Mouse (Mus musculus): ENCODE results near the gene 4930415O20Rik.
"Not testable (repeated sequence)": the region's sequence is repeated elsewhere in the genome, so short reads cannot be mapped to it uniquely, and the experiment has no call there.

4930415O20Rik gene

DNA sequence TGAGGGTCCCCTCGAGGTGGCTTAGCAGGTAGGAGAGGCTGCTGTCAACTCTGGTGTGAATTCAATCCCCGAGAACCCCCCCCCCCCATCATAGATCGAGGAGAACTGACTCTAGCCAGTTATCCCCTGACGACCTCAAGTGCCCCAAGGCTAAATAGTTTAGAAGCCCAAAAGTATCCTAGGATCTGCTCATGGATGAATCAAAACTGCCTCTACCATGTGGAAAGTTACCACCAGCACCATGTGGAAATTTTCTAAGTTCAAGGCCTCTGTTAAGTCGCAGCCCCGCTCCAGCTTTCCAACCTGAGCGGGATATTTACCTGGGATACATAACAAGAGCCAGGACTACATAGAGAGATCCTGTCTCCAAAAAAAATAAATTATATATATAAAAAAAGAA is 1.6 kb upstream of the 4930415O20Rik start:
- no peak for DNase-seq

DNA sequence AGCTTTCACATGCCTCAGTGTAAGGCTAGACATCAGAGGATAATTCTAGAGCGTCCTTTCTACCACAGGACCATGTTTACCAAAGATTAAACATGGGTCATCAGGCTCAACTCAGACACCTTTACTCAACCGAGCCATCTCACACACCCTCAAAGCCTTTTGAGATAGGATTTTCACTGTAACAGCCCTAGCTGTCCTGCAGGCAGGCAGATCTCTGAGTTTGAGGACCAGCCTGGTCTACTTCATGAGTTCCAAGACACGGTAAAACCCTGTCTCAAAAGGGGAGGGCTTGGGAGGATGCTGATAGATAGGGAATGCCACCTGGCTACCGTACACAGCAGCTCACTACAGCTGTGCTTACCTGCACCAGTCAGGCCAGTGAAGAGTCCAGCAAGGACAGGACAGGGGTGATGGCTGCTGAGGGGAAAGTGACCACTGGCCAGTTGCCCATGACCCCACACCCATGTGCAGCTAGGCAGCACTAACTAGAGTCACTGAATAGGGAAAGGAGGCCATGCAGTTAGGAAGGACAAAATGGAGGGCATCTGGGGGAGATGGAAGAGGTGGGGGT is 924 bp upstream of the 4930415O20Rik start:
- peak; percentile 40 for DNase-seq

DNA sequence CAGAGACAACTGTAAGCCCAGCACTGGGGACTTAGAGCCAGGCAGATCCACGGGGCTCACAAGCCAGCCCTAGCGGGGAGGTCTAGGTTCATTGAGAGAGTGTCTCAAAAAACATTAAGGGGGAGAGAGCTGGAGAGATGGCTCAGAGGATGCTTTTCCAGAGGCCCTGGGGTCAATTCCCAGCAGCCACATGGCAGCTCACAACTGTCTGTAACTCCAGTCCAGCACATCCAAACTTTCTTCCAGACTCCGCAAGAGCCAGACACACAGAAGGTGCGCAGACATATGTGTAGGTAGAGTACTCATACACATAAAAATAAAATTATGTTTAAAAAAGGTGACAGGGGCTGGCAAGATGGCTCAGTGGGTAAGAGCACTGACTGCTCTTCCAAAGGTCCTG is 2.5 kb downstream of the 4930415O20Rik start:
- DNase-seq, result no peak

DNA sequence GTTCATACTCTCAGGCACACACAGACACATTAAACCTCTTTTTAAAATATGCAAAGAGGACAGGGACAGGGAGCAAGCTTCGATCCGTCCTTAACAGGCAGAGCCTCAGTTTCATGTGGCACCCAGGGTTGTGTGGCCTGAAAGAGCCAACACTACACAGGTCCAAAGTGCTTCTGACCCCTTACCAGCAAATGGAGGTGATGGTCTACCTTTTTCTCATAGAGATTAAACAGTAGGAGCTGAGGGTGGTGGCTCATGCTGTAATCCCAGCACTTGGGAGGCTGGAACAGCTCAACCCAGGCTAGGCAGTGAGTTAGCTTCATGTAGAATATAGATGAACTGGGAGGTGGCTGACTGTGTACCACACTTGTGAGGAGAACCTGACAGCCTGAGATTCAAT is 8.5 kb downstream of the 4930415O20Rik start:
- no peak for DNase-seq

DNA sequence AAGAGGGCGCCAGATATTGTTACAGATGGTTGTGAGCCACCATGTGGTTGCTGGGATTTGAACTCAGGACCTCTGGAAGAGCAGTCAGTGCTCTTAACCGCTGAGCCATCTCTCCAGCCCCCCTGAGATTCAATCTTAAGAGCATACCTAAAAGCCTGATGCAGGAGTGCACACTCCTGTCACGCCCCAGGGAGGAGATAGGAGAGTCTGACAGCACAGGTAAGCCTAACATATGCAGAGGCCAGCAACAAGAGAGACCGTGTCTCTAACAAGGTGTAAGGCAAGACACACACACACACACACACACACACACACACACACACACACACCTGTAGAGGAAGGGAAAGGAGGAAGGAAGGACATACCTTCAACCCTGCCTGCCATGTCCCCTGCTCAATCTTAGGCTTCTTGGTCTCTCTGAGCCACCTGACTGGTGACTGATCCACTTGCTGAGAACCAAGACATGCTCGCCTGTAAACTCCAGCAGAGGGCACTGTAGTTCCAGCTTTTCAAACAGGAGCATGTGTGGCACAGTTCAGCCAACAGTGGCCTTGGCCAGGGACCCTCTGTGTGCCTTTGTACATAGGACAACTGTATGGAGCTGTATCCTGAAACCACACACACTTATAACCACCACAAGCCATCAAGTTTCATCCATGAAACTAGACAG is 9.1 kb downstream of the 4930415O20Rik start:
- peak; percentile 79 for DNase-seq

DNA sequence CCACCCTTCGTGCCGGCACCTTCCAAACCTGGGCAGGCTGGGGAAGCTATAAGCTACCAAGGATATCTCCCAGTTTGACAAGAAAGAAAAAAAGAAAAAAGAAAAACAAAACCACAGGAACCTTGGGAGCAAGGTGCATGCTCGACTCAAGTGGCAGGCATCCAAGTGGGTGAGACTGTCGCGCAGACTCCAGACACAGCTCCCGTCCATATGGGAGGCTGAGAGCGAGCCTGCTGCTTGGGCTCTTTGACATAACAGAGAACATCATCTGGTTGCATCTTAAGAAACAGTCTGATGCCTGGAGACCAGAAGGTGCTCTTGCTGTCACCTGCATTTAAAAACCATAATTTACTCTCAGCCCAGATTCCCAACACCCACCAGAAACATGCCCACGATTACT is 11.6 kb downstream of the 4930415O20Rik start:
- peak; percentile 61 for DNase-seq

DNA sequence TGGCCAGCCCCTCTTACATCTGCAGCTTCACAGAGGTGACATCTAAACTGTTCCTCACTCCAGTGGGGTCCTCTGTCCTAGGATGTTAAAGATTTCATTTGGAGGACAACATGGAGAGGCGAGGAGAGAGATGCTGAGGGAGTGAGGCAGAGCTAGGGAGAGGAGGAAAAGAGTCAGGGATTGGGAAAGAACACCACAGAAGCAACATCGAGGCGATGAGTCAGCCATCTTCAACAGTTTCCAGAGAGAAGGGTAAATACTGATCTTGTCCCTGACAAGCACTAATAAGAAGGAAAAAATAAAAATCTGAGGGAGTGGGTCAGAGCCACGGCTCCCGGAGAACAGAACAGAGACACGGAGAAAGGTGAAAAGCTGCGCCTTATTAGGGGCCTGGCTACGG is 12.2 kb downstream of the 4930415O20Rik start:
- no peak for DNase-seq

DNA sequence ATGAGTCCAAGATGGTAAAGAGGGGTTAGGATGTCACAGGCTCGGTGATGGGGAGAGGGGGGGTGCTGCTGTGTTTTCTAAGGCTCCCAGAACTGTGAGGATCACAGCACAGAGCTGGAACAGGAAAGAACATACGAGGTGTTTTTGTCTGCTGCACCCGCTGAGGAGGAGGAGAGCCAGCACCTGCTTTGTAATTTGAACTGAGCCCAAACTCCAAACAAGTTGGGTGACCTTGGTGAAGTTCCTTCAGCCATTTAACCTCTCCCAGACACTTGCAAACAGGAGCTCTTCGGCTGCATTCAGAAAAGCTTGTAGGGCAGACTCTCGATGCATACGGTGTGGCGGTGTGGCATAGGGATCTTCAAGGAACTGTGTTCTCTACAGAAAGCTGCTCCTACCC is 14.6 kb downstream of the 4930415O20Rik start:
- DNase-seq, result peak; percentile 64

DNA sequence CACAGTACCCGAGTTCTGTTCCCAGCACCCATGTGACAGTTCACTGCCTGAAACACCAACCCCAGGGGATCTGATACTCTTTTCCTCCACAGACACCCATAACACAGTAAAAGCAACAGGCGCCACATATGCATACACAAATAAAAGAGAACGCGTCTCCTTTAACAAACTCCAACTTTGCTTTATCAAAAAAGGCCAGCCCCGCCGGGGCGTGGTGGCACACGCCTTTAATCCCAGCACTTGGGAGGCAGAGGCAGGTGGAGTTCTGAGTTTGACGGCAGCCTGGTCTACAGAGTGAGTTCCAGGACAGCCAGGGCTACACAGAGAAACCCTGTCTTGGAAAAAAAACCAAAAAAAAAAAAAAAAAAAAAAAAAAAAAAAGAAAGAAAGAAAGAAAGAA is 15.3 kb downstream of the 4930415O20Rik start:
- not testable (repeated sequence) for DNase-seq

DNA sequence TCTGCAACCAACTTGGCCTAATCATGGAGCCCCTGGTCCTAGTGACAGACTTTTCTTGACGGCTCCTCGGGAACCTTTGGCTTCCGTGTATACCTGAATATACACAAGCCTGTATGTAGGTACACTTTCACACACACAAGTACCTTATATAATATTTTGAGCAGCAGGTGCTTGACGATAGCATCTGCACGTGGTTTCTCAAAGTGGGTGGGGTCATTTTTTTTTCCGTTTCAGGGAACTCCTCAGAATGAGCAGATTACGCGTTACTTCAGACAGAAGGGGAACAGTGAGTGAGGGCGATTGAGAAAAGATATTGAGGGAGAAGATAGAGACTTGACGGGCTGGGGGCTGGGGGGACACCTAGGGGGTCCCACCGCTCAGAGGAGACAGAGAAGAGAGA is 16.9 kb downstream of the 4930415O20Rik start:
- DNase-seq, result no peak

DNA sequence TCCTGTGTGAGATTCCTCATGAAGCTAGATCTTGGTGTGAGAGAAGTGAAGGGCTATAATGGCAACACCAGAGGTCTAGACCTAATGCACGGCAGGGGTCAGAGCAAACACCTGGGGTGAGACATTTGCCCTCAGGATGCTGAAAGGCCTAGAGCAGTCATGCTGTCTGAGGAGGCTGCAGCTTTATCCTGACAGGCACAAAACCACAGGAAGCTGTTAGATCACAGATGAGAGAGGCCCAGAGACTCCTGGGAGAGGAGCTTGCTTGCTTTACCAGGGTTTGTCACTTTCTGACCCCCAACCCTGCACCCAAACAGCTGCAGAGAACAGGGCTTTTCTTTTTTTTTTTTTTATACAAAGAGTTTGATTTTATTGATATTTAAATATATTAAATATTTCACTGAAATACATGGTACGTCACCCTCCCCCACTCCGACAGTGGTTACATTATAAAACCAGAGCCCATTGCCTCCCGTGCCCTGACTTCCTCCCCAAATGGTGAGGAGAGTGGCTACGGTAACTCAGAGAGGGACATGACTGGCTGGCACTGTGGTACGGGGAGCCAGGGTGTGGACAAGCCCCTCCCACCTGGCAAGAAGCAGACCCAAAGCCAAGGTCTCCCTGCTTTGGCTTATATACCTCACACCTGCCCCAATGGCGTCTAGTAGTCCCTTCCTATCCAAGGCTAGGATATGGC is 19.0 kb downstream of the 4930415O20Rik start:
- DNase-seq, result no peak

DNA sequence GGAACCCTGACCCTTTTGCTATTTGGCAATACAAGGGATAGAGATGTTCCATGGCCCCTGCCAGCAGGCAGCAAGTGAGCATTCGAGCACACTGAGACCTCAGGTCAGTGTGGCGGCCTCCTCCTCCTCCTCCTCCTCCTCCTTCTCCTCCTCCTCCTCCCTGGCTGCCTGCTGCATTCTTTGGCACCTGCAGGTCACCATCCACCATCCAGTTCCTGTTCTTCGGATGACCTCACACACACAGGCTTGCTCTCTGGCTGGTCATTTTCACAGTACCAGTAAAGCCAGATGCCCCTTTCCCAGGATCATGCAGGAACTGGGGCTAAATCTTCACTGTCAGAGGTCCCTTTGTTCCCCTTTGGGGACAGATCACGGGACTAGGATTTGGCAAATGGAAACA is 20.6 kb downstream of the 4930415O20Rik start:
- DNase-seq, result no peak

DNA sequence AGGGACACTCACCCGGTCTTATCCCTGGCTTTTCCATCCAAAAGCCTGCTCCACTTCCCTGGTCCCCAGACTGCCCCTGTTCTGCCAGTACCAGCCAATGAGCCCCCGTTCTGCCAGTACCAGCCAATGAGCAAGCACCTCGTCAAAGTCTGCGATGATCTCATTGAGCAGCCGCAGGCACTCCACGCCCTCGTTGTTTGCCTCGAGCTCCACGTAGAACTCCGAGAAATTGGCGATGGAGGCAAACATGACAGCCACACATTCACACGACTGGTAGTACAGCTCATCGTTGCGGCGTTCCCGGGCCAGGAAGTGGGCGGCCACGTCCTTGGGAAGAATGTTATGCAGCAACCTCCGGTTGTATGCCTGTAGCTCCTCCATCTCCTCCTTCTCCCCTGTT is 23.4 kb downstream of the 4930415O20Rik start:
- no peak for DNase-seq

DNA sequence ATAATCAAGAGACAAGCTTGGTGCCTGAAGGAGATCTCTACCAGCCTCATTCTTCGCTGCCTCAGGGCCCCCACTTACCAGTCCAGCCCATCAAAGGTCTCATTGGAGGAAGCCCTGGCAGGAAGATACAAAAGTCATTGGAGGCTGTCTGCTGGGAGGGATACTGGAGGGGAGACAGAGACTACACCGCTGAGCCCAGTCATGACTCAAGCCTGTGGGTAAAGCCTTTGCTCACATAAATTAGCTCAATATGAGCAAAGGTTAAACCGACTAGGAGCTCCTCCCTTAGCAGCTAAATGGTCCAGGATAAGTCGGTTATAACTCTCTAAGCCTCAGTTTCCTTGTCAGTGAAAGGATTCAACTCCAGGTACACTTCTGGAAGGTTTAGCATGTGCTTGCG is 24.2 kb downstream of the 4930415O20Rik start:
- DNase-seq, result no peak

DNA sequence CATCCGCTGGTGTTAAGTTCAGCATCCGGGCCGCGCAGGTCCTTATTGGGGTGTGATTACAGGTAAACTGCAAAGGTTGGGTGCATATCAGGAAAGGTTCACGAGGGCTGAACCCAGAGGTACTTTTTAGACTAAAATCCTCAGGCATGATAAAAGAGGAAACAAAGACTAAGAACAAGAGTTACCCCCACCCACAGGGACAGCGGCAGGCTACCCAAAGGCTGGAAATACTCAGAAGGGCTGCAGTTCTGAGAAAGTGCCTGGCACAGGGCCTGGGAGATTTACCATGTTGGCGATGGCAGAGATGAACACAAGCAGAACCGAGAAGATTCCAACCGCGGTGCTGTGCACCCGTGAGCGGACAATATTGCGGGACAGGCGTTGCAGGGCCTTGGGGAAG is 25.8 kb downstream of the 4930415O20Rik start:
- no peak for DNase-seq

DNA sequence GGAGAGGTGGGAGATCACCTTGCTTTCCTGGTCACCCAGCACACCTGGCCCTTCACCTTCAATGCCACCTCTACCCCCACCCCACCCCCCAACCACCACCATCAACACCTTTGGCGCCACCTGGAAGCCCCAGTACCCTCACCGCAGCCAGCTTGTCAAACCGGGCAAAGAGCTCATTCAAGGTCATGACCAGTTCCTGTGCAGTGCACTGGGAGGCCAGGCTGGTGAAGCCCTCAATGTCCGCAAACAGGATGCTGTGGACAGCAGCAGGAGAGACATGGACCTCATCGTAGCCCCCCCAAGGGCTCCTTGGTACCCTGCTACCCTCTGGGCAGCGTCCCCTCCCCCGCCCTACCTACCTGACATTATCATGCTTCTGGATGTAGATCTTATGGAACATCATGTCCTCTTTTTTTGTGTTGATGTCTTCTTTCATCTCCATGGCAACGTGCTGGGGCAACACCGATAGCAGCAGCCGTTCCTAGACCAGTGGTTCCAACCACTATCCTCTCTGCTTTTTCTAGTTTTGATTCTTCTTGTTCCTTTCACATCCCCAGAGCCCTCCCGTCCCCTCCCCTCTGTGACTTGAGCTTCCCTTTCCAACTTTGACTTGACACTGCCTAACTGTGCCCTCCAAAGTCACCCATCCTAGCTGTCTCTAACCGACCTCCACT is 29.4 kb downstream of the 4930415O20Rik start:
- DNase-seq, result no peak

DNA sequence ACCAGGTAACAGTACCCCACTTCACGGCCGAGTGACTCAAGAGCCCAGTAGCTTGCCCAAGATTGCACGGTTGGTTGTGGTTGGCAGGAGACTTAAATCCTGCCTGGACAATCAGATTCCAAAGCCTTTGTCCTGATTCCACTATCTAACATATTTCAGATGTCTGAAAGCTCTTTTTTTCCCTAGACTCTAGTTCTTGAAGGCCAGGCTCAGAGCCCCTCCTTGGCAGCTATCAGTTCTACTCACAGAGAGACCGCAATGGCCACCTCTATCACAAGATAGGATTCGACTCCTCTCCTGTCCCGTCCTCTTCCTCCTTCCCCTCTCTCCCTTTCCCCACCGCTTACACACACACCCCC is 31.0 kb downstream of the 4930415O20Rik start:
- DNase-seq, result no peak

DNA sequence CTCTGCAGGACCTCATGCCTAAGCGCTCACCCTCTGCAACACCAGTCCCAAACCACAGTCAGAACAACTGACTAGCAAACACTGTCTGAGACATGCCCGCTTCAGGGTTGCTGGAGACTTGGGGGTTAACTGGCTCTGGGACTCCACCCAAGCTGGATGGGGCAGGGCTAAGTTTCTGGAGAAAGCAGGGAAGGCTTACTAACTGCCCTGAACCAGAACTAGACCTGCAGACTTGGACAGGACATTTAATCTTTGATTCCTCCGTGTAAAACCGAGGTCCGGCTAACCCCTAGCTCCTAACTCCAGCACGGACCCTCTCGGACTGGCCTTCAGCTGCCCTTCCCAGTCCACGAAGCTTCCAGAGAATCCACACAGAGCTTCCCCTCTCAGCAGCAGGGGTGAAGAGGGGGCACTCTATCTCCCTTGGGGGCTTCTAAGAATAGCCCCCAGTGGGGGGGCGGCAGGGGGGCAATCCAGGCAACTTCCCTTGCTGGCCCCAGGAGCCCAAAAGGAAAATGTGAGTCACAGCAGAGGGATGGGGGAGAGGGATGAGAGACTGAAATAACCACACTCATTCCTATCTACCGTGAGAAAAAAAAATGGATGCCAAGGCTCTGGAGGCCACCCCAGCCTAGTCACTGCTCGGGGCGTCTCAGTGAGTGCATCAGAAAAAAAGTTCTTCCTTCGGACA is 31.5 kb downstream of the 4930415O20Rik start:
- DNase-seq, result peak; percentile 53

DNA sequence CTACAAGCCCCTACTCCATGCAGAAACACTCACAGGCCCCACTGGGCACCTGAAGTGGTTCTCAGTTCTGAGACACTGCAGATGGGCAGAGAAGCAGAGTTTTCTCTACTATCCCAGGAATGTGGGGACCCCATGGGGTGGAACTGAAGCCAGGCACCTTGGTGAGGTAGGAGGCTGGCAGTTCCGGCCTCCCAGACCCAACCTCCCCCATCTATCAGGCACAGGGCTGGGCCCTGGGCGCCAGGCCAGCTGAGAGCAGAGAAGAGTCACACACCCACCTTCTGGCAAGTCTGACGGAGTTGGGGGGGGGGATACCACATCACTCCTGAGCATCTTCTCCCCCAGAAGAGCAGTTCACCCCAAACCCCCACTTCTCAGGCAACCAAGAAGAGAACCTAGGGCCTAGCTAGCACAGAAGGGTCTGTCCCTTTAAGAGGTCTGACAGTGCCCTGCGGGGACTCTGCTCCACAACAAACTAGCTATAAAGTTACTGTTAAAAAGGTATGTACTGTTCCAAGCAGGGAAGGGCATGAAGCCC is 32.2 kb downstream of the 4930415O20Rik start:
- DNase-seq, result peak; percentile 61

DNA sequence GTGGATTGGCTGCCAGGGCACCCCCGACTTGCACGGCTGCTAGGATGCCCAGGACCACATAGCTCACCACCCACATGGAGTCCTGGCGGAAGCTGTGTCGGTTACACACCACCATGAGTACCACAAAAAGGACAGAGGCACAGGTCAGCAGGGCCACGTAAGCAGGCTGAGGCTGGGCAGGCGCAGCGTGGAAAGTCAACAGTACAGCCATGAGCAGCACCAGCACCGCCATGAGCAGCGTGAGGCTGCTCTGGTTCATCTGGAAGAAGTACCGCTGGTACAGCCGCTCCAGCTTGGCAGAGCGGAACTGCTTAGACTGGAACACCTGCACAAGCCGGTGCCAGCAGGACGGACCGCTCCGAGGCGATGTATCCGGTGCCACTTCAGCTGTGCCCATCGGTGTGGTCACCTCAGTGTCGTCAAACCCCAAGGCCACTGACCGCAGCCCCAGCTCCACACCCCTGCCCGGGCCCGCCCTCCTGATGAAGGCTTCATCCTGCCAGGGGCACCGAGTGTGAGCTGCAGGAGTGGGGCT is 33.3 kb downstream of the 4930415O20Rik start:
- DNase-seq, result peak; percentile 48

DNA sequence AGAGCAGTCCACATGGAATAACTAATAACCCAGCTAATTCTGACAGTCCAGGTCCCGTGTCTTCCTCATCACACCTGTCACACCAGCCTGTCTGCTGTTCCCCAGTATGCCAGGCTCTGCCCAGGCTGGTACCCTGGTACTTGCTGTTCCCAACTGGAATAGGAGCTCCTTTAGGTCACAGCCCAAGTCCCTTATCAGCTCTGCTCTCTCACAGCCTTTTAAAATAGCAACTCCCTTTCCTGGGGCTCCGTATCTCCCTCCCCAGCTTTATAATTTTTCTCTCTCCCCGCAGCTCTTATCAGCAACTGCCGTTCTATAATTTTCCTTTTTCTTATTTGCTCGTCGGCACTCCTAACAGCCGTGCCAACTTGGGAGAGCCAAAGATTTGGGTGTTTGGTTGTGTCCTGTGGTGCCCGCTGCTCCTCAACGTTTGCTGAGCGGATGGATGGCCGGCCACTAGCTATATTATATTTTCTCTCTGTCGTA is 35.3 kb downstream of the 4930415O20Rik start:
- no peak for DNase-seq

DNA sequence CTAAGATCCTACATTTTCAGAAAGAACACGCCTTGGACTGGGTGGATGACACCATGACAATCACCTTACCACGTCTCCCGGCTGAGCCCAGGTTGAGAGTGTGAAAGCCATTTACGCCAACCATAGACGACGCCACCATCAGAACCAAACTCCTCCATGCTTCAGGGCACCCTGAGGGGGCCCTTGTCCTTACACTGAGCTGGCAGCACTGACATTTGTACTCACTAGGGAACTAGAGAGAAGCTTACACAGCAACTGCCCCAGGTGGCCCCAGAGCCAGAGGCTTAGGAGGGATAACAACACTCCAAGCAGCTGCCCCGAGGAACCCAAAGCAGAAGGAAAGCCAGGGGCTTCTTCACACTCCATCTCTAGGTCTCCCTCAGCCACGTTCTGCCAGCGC is 35.9 kb downstream of the 4930415O20Rik start:
- DNase-seq, result no peak

DNA sequence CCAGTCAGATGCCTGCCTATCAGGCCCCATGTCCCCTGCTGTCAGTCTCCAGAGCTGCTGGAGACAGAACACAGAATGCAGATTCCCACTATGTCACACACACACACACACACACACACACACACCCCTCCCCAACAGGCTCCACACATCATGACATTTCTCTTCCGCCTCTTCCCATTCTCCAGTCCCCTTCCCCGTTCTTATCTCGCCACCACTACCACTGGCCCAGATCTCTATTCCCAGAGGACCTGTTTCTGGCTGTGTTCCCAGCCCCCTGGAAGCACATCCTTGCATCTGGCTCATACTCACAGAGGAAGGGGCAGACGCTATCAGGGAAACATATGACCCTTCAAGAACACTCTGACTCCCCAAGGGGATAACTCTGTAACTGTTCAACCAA is 36.8 kb downstream of the 4930415O20Rik start:
- peak; percentile 70 for DNase-seq

All from kidney, adult 11 months (tissue).